Mouse (Mus musculus): ENCODE measurements around the gene AI481877. TPM values are rescaled to one million over a fixed set of nuclear protein-coding genes. Genes with fewer than 3 reads are reported as not detected.

Gene AI481877
- polyA plus RNA-seq, 1 experiment from 2014 or later = not detected

GRCm38 (mm10) chr4:59156897-59157592 is 18.3 kb upstream of the AI481877 start:
- no peak overlapping the region for H3K27ac ChIP-seq (replicated peaks; ENCODE audit: low read depth, low read length)
- H3K4me3 ChIP-seq (replicated peaks; ENCODE audit: low read depth, low read length) = no peak overlapping the region
- ATAC-seq (ENCODE audit: low FRiP score, low TSS enrichment) (no peak), DNase-seq (no peak)
- WGBS = 80% methylated on average over 7 of the region's 7 CpGs
- no peaks in the 10 kb centered on the region for H3K36me3 ChIP-seq (ENCODE audit: control insufficient read depth, insufficient read depth, low read length)
- H3K4me2 ChIP-seq (ENCODE audit: low read length) = no peak overlapping the region
- H3K4me1 ChIP-seq (ENCODE audit: control insufficient read depth, insufficient read depth, low read length) = no peaks in the 10 kb centered on the region
- no peak overlapping the region for H3K9ac ChIP-seq (replicated peaks; ENCODE audit: low read length)
- H3K9me3 ChIP-seq (ENCODE audit: control insufficient read depth, low read length) = no peaks in the 10 kb centered on the region
- H3K27me3 ChIP-seq (ENCODE audit: control insufficient read depth, insufficient read depth, low read length) = no peaks in the 10 kb centered on the region

GRCm38 (mm10) chr4:59151953-59152352 is 13.2 kb upstream of the AI481877 start:
- no peaks in the 10 kb centered on the region for H3K27me3 ChIP-seq (ENCODE audit: control insufficient read depth, insufficient read depth, low read length)
- 93% methylated on average over 1 of the region's 1 CpGs for WGBS
- H3K36me3 ChIP-seq (ENCODE audit: control insufficient read depth, insufficient read depth, low read length) = no peaks in the 10 kb centered on the region
- no peak overlapping the region for H3K4me3 ChIP-seq (replicated peaks; ENCODE audit: low read depth, low read length)
- no peak overlapping the region for H3K9ac ChIP-seq (replicated peaks; ENCODE audit: low read length)
- H3K27ac ChIP-seq (replicated peaks; ENCODE audit: low read depth, low read length) = no peak overlapping the region
- ATAC-seq (ENCODE audit: low FRiP score, low TSS enrichment) (no peak), DNase-seq (no peak)
- no peaks in the 10 kb centered on the region for H3K4me1 ChIP-seq (ENCODE audit: control insufficient read depth, insufficient read depth, low read length)
- no peaks in the 10 kb centered on the region for H3K9me3 ChIP-seq (ENCODE audit: control insufficient read depth, low read length)
- H3K4me2 ChIP-seq (ENCODE audit: low read length) = no peak overlapping the region

DNA sequence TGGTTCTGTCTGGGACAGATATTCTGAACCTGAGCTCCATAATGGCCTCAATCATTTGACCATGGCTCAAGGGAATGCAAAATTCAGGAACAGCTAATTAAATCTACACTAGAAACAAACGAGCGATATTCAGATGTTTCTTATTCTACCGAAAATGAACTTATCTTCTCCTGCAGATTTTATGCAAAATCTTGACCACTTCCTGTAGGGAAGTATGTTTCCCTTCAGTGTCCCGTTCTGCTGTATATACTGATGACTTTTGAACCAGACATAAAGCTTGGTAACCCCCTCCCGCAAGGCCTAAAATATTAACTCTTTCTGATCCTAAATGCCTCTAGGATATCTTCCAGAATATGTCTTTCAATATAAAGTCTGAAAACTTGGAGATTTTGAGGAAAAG is 12.1 kb upstream of the AI481877 start:
- H3K4me2 ChIP-seq (ENCODE audit: low read length) = no peak overlapping the region
- DNase-seq = no peak
- no peaks in the 10 kb centered on the region for H3K36me3 ChIP-seq (ENCODE audit: control insufficient read depth, insufficient read depth, low read length)
- H3K9ac ChIP-seq (replicated peaks; ENCODE audit: low read length) = no peak overlapping the region
- no peaks in the 10 kb centered on the region for H3K9me3 ChIP-seq (ENCODE audit: control insufficient read depth, low read length)
- H3K27ac ChIP-seq (replicated peaks; ENCODE audit: low read depth, low read length) = no peak overlapping the region
- no peak for ATAC-seq (ENCODE audit: low FRiP score, low TSS enrichment)
- WGBS = 86% methylated on average over 5 of the region's 5 CpGs
- no peak overlapping the region for H3K4me3 ChIP-seq (replicated peaks; ENCODE audit: low read depth, low read length)
- H3K27me3 ChIP-seq (ENCODE audit: control insufficient read depth, insufficient read depth, low read length) = no peaks in the 10 kb centered on the region
- no peaks in the 10 kb centered on the region for H3K4me1 ChIP-seq (ENCODE audit: control insufficient read depth, insufficient read depth, low read length)

- H3K4me2 ChIP-seq (ENCODE audit: low read length) = no peak overlapping the region
- no peaks in the 10 kb centered on the region for H3K36me3 ChIP-seq (ENCODE audit: control insufficient read depth, insufficient read depth, low read length)
These were observed 10.3 kb upstream of the AI481877 start for GRCm38 (mm10) chr4:59149043-59149442.

GRCm38 (mm10) chr4:59128935-59129334 is 9.8 kb downstream of the AI481877 start:
- WGBS = 86% methylated on average over 4 of the region's 4 CpGs
- no peak overlapping the region for H3K4me3 ChIP-seq (replicated peaks; ENCODE audit: low read depth, low read length)
- H3K36me3 ChIP-seq (ENCODE audit: control insufficient read depth, insufficient read depth, low read length) = no peaks in the 10 kb centered on the region
- H3K27ac ChIP-seq (replicated peaks; ENCODE audit: low read depth, low read length) = no peak overlapping the region
- no peak for ATAC-seq (ENCODE audit: low FRiP score, low TSS enrichment)
- H3K4me1 ChIP-seq (ENCODE audit: control insufficient read depth, insufficient read depth, low read length) = no peaks in the 10 kb centered on the region
- no peak overlapping the region for H3K4me2 ChIP-seq (ENCODE audit: low read length)
- no peaks in the 10 kb centered on the region for H3K27me3 ChIP-seq (ENCODE audit: control insufficient read depth, insufficient read depth, low read length)
- H3K9ac ChIP-seq (replicated peaks; ENCODE audit: low read length) = no peak overlapping the region
- no peak for DNase-seq
- no peaks in the 10 kb centered on the region for H3K9me3 ChIP-seq (ENCODE audit: control insufficient read depth, low read length)

More at GRCm38 (mm10) chr4:59149043-59149442, 10.3 kb upstream of the AI481877 start:
- DNase-seq (no peak), ATAC-seq (ENCODE audit: low FRiP score, low TSS enrichment) (no peak)
- H3K4me1 ChIP-seq (ENCODE audit: control insufficient read depth, insufficient read depth, low read length) = no peaks in the 10 kb centered on the region
- H3K9me3 ChIP-seq (ENCODE audit: control insufficient read depth, low read length) = no peaks in the 10 kb centered on the region
- no peak overlapping the region for H3K27ac ChIP-seq (replicated peaks; ENCODE audit: low read depth, low read length)
- WGBS = 90% methylated on average over 5 of the region's 5 CpGs
- no peaks in the 10 kb centered on the region for H3K27me3 ChIP-seq (ENCODE audit: control insufficient read depth, insufficient read depth, low read length)
- H3K4me3 ChIP-seq (replicated peaks; ENCODE audit: low read depth, low read length) = no peak overlapping the region
- H3K9ac ChIP-seq (replicated peaks; ENCODE audit: low read length) = no peak overlapping the region

DNA sequence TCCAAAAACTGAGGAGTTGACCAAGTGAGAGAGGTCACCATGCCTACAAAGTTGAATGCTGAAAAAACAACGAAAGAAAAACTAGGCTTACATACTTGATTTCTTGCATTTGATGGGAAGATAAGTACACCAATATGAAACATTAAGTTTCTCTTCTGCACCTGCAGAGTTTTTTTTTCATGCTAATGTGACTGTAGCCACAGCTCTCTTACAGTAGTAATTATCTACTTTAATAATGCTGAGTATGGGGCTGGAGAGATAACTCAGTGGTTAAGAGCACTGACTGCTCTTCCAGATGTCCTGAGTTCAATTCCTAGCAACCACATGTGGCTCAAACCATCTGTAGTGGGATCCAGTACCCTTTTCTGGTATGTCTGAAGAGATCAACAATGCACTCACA is 13.7 kb downstream of the AI481877 start:
- ATAC-seq (ENCODE audit: low FRiP score, low TSS enrichment) (no peak), DNase-seq (no peak)
- no peak overlapping the region for H3K9ac ChIP-seq (replicated peaks; ENCODE audit: low read length)
- H3K27me3 ChIP-seq (ENCODE audit: control insufficient read depth, insufficient read depth, low read length) = no peaks in the 10 kb centered on the region
- no peaks in the 10 kb centered on the region for H3K9me3 ChIP-seq (ENCODE audit: control insufficient read depth, low read length)
- H3K4me3 ChIP-seq (replicated peaks; ENCODE audit: low read depth, low read length) = no peak overlapping the region
- H3K4me1 ChIP-seq (ENCODE audit: control insufficient read depth, insufficient read depth, low read length) = no peaks in the 10 kb centered on the region
- no peak overlapping the region for H3K27ac ChIP-seq (replicated peaks; ENCODE audit: low read depth, low read length)
- 91% methylated on average over 1 of the region's 1 CpGs for WGBS
- H3K4me2 ChIP-seq (ENCODE audit: low read length) = no peak overlapping the region
- H3K36me3 ChIP-seq (ENCODE audit: control insufficient read depth, insufficient read depth, low read length) = no peaks in the 10 kb centered on the region

DNA sequence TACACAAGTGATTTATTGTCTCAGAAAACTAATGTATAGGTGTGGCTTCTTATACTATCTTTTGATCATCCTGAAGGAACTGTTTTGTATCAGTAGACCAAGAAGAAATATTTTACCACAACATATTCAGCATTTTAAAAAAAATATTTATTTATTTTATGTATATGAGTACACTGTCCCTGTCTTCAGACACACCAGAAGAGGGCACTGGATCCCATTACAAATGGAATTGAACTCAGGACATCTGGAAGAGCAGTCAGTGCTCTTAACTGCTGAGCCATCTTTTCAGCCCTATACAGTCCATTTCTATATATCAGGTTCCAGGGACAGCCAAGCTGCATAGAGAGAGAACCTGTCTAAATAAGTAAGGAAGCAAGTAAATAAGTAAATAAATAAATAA is 15.2 kb downstream of the AI481877 start:
- DNase-seq (no peak), ATAC-seq (ENCODE audit: low FRiP score, low TSS enrichment) (no peak)
- Histone ChIP-seq H3K4me1 (ENCODE audit: control insufficient read depth, insufficient read depth, low read length) (no peaks in the 10 kb centered on the region), H3K4me3 (replicated peaks; ENCODE audit: low read depth, low read length) (no peak overlapping the region), H3K9me3 (ENCODE audit: control insufficient read depth, low read length) (no peaks in the 10 kb centered on the region), H3K27ac (replicated peaks; ENCODE audit: low read depth, low read length) (no peak overlapping the region), H3K27me3 (ENCODE audit: control insufficient read depth, insufficient read depth, low read length) (no peaks in the 10 kb centered on the region), H3K36me3 (ENCODE audit: control insufficient read depth, insufficient read depth, low read length) (no peaks in the 10 kb centered on the region), H3K4me2 (ENCODE audit: low read length) (no peak overlapping the region), H3K9ac (replicated peaks; ENCODE audit: low read length) (no peak overlapping the region)

DNA sequence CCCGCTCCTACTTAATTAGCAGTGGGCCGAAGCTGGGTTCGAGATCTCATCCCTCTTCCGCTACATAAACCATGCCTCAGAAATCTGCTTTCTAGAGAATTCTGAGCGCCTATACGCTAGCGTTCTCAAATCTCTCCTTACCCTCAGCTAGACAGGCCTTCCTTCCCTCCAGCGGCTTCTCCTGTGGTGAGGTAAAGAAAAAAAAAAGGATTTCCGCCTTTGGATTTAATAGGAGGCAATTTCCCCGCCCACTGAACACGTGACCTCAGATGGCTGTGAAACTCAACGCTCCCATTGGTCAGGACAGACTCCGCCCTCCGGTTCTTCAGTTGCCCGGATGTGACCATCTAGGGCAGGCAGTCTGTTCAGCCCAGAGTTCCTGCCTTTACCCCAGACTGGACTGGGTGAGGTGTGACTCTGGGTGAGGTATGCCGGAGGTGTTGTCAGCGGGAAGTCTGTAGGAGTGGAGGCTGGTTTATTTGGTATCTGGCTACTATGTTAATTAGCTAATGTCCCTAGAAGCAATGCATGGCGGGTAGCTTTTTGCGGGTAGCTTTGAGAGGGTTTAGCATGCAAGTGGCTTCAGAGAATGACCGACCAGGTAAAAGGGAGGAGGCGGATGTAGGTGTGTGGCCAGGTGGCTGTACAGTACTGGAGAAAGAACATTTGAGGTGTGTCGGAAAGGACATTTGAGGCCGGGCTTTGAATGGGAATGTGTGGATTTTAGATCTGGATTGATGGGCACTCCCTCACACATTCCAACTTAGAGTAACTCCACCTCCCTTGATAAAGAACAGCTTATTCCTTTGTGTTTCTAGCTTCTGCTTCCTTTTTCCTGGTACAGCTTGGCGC is 20.9 kb downstream of the AI481877 start:
- Histone ChIP-seq H3K9ac (replicated peaks; ENCODE audit: low read length) (no peak overlapping the region), H3K27ac (replicated peaks; ENCODE audit: low read depth, low read length) (no peak overlapping the region), H3K36me3 (ENCODE audit: control insufficient read depth, insufficient read depth, low read length) (no peaks in the 10 kb centered on the region), H3K4me3 (replicated peaks; ENCODE audit: low read depth, low read length) (no peak overlapping the region), H3K27me3 (ENCODE audit: control insufficient read depth, insufficient read depth, low read length) (no peaks in the 10 kb centered on the region), H3K4me2 (ENCODE audit: low read length) (no peak overlapping the region), H3K9me3 (ENCODE audit: control insufficient read depth, low read length) (no peaks in the 10 kb centered on the region), H3K4me1 (ENCODE audit: control insufficient read depth, insufficient read depth, low read length) (no peaks in the 10 kb centered on the region)
- 95% methylated on average over 24 of the region's 24 CpGs for WGBS
- DNase-seq (no peak), ATAC-seq (ENCODE audit: low FRiP score, low TSS enrichment) (no peak)

DNA sequence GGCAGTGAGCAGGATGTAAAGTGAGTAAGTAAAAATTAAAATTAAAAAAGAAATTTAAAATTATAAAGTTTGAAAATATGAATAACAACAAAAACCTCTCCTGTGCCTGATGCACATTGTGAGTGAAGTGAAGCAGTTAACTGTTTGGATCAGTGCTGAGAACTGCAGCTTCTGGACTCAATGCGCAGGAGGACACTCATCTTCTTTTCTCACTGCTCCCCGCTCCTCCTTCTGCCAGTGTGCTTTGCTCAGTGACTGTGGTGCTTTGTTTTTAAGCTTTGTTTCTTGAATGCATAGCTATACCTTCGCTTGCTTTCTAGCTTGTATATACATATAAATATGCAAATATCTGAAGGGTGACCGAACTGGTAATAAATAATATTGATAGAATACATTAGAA is 30.1 kb downstream of the AI481877 start:
- no peak for ATAC-seq (ENCODE audit: low FRiP score, low TSS enrichment)

More for the DNA sequence above, 30.1 kb downstream of the AI481877 start:
- Histone ChIP-seq H3K9ac (replicated peaks; ENCODE audit: low read length) (no peak overlapping the region), H3K4me3 (replicated peaks; ENCODE audit: low read depth, low read length) (no peak overlapping the region), H3K27ac (replicated peaks; ENCODE audit: low read depth, low read length) (no peak overlapping the region), H3K4me2 (ENCODE audit: low read length) (no peak overlapping the region), H3K36me3 (ENCODE audit: control insufficient read depth, insufficient read depth, low read length) (no peaks in the 10 kb centered on the region), H3K9me3 (ENCODE audit: control insufficient read depth, low read length) (no peaks in the 10 kb centered on the region), H3K4me1 (ENCODE audit: control insufficient read depth, insufficient read depth, low read length) (no peaks in the 10 kb centered on the region), H3K27me3 (ENCODE audit: control insufficient read depth, insufficient read depth, low read length) (no peaks in the 10 kb centered on the region)
- no peak for DNase-seq
- 86% methylated on average over 4 of the region's 4 CpGs for WGBS

Data from midbrain, embryonic 14.5 days (tissue).